Mouse (Mus musculus) lung, embryonic 14.5 days (tissue): ENCODE measurements around the gene Taf1a. TPM values are rescaled to one million over a fixed set of nuclear protein-coding genes. Genes with fewer than 3 reads are reported as not detected.

Experiments
- ATAC-seq: fragments of 200-750 bp; cut with Nextera tagmentation; 2 replicates; pipeline ENCODE4 v1.8.0; 2017; ENCODE audit warnings: mild to moderate bottlenecking, moderate TSS enrichment, moderate library complexity; ENCODE audit not compliant: insufficient read depth
- DNase-seq: peaks from one replicate; pipeline ENCODE4 v3.0.0-alpha.2; 2015
- H3K27ac ChIP-seq: fragments of 300-500 bp; sonication (generic); 2 replicates; pipeline ENCODE4 v1.5.1; 2014; ENCODE audit warnings: low read depth, mild to moderate bottlenecking, moderate library complexity
- H3K27me3 ChIP-seq: fragments of 300-500 bp; sonication (generic); 2 replicates; pipeline ENCODE4 v1.6.1; 2014; ENCODE audit warnings: low read length, control low read depth; ENCODE audit not compliant: insufficient read depth
- H3K36me3 ChIP-seq: fragments of 300-500 bp; sonication (generic); 2 replicates; pipeline ENCODE4 v1.6.1; 2014; ENCODE audit warnings: control low read depth; ENCODE audit not compliant: insufficient read depth
- H3K4me1 ChIP-seq: fragments of 300-500 bp; sonication (generic); 2 replicates; pipeline ENCODE4 v1.6.1; 2014; ENCODE audit warnings: antibody characterized with exemption, control low read depth; ENCODE audit not compliant: insufficient read depth
- H3K4me2 ChIP-seq: fragments of 300-500 bp; sonication (generic); 2 replicates; pipeline ENCODE4 v1.6.1; 2014; ENCODE audit warnings: mild to moderate bottlenecking
- H3K4me3 ChIP-seq: fragments of 300-500 bp; sonication (generic); 2 replicates; pipeline ENCODE4 v1.5.1; 2014; ENCODE audit warnings: low read depth, low read length
- H3K9ac ChIP-seq: fragments of 300-500 bp; sonication (generic); 2 replicates; pipeline ENCODE4 v1.6.1; 2014
- H3K9me3 ChIP-seq: fragments of 300-500 bp; sonication (generic); 2 replicates; pipeline ENCODE4 v1.6.1; 2016; ENCODE audit warnings: low read depth, low read length, control low read depth
- CTCF ChIP-seq: IDR thresholded peaks from 2 replicates; pipeline ENCODE4 v1.5.1; 2016; ENCODE audit warnings: antibody characterized with exemption, low read depth
- WGBS: fragments of 180-500 bp; shearing (Covaris S2); extraction: QIAGEN DNeasy Blood & Tissue Kit; methylation state at CpG from one replicate; pipeline ENCODE4 v1.1.7; 2014; 5-methylcytosine and 5-hydroxymethylcytosine counted together
- polyA plus RNA-seq: library from polyadenylated mRNA; unstranded; fragments of >200 nt; fragmentation: Nextera tagmentation; extraction: Ambion mirVana; gene quantifications from 2 replicates; pipeline ENCODE4 v1.2.1, GENCODE M21; 2014

Gene Taf1a
- polyA plus RNA-seq, 1 experiment from 2014 or later: 21.6 TPM

DNA sequence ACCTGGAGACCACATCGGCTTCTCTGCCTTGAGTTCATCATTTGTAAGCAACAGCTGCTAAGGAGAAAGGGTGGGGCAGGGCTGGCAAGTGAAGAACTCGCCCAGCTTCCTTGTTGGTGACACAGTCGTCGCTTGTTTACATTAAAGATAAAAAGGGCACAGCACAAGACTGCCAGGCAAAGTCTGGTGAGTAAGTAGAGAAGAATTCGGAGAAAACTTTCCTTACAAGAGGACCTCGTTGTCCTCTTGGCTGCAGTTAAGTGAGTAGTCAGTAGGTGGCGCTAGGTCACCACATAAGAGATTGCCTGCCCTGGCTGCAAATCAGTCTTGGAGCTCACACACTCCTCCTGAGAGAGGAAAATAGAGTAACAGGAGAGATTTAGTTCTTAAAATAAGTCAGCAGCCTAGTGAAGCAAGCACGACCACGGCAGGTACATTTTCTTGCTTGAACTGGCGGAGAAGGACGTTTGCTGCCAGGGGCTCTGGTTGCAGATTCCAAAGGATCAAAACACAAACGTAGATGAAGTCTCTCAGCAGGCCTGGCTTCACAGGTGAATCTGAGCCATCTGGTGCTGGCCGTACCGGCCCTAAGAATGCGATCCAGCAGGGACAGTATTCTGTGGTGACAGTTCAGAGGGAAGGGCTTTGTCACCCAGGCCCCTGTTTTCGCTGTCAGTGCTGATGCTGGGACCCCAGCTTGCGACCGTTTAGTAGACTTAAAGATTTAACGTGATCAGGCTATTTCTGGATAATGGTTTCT is 53.4 kb downstream of the Taf1a start:
- Histone ChIP-seq H3K4me2 (no peak overlapping the region), H3K36me3 (no peaks in the 10 kb centered on the region), H3K4me1 (no peaks in the 10 kb centered on the region), H3K27me3 (no peaks in the 10 kb centered on the region), H3K9ac (no peak overlapping the region), H3K4me3 (no peak overlapping the region), H3K9me3 (no peaks in the 10 kb centered on the region), H3K27ac (no peak overlapping the region)
- ATAC-seq: peak; percentile 62; the same call in 1 of the 2 replicates
- WGBS: 22% methylated on average over 19 of the region's 19 CpGs
- TF ChIP-seq CTCF: peak; percentile 94
- DNase-seq: peak; percentile 97

DNA sequence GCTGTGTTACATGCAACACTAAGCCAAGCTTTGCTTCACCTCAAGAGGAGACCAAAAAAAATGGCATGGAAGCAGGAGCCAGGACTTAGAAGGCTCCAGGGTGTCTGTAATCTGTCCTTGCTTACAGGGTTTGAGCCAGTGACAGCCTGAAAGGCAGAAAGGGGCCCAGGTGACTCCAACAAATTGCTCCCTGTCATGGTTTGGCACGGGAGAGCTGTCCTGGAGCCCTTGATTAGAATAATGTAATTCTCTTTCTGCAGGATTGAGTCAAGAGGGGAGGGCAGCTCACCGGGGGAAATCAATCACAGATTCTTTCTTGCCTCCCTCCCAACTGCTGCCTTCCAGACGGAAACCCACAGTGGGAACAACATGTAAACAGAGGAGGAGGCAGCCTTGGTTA is 64.3 kb downstream of the Taf1a start:
- no peak for TF ChIP-seq CTCF
- Histone ChIP-seq H3K36me3 (no peaks in the 10 kb centered on the region), H3K9me3 (0 out of 2 replicates have a peak, but pooled peaks cover 5% of the 10 kb centered on the region), H3K4me3 (no peak overlapping the region), H3K4me1 (no peaks in the 10 kb centered on the region), H3K27ac (no peak overlapping the region), H3K4me2 (no peak overlapping the region), H3K9ac (no peak overlapping the region), H3K27me3 (no peaks in the 10 kb centered on the region)
- DNase-seq: peak; percentile 15
- 20% methylated on average over 3 of the region's 3 CpGs for WGBS
- no peak for ATAC-seq

Other genes with a start within 250 kb of the Taf1a start
- 7.8 and 9.1 TPM in 2 replicates for gene Disp1, start 167.5 kb upstream of the Taf1a start, polyA plus RNA-seq
- gene Aida, start 92.4 kb upstream of the Taf1a start, polyA plus RNA-seq: 25.2 and 27.6 TPM in 2 replicates
- 42.0 and 45.3 TPM in 2 replicates for gene Brox, start 91.7 kb upstream of the Taf1a start, polyA plus RNA-seq
- 105 and 108 TPM in 2 replicates for gene Mia3, start 19.4 kb upstream of the Taf1a start, polyA plus RNA-seq
- gene Hhipl2, start 29.2 kb downstream of the Taf1a start, polyA plus RNA-seq: 0.14 TPM in 1 of 2 replicates, not detected in the other